Mouse (Mus musculus): ENCODE measurements at regions not wholly inside any gene's neighbourhood (a gene's known extent, or its start where the extent isn't known, plus 50 kb on each side); places are given as distances from the start of the nearest gene placed in this dataset.
"Not testable (repeated sequence)": the region's sequence is repeated elsewhere in the genome, so short reads cannot be mapped to it uniquely, and the experiment has no call there.

GRCm38 (mm10) chr12:33496306-33496705, 66.9 kb downstream of the Twistnb start:
- H3K9ac ChIP-seq: no peak overlapping the region
- no peaks in the 10 kb centered on the region for H3K9me3 ChIP-seq
- H3K36me3 ChIP-seq: no peaks in the 10 kb centered on the region
- H3K27ac ChIP-seq: no peak overlapping the region
- no peaks in the 10 kb centered on the region for H3K27me3 ChIP-seq (replicated peaks)
- H3K4me1 ChIP-seq: no peaks in the 10 kb centered on the region
- H3K4me2 ChIP-seq (replicated peaks): no peak overlapping the region
- ATAC-seq (ENCODE audit: low FRiP score, low read depth): no peak
- WGBS: 93% methylated on average over 9 of the region's 9 CpGs
- no peak overlapping the region for H3K4me3 ChIP-seq

GRCm38 (mm10) chr12:33497319-33497892, 68.0 kb downstream of the Twistnb start:
- no peak for ATAC-seq (ENCODE audit: low FRiP score, low read depth)
- Histone ChIP-seq H3K4me1 (no peaks in the 10 kb centered on the region), H3K4me3 (no peak overlapping the region), H3K4me2 (replicated peaks) (no peak overlapping the region), H3K36me3 (no peaks in the 10 kb centered on the region), H3K27me3 (replicated peaks) (no peaks in the 10 kb centered on the region), H3K9me3 (no peaks in the 10 kb centered on the region), H3K9ac (no peak overlapping the region), H3K27ac (no peak overlapping the region)
- 65% methylated on average over 11 of the region's 11 CpGs for WGBS

GRCm38 (mm10) chr12:33541566-33541965, 112.1 kb downstream of the Twistnb start:
- Histone ChIP-seq H3K9me3 (no peaks in the 10 kb centered on the region), H3K4me3 (no peak overlapping the region), H3K4me1 (no peaks in the 10 kb centered on the region), H3K36me3 (no peaks in the 10 kb centered on the region), H3K27me3 (replicated peaks) (no peaks in the 10 kb centered on the region), H3K27ac (no peak overlapping the region), H3K4me2 (replicated peaks) (no peak overlapping the region), H3K9ac (no peak overlapping the region)
- ATAC-seq (ENCODE audit: low FRiP score, low read depth): no peak
- 92% methylated on average over 7 of the region's 7 CpGs for WGBS

- not testable (repeated sequence) for H3K4me2 ChIP-seq (replicated peaks); H3K36me3 ChIP-seq; H3K27me3 ChIP-seq (replicated peaks); H3K4me1 ChIP-seq; ATAC-seq (ENCODE audit: low FRiP score, low read depth); H3K27ac ChIP-seq; H3K9me3 ChIP-seq; H3K9ac ChIP-seq; H3K4me3 ChIP-seq
- WGBS: 52% methylated on average over 7 of the region's 7 CpGs
Observed at GRCm38 (mm10) chr12:33551660-33552059, 122.2 kb downstream of the Twistnb start.

GRCm38 (mm10) chr12:33552231-33552630, 122.8 kb downstream of the Twistnb start:
- no peak overlapping the region for H3K27ac ChIP-seq
- H3K9me3 ChIP-seq: no peaks in the 10 kb centered on the region
- H3K4me1 ChIP-seq: no peaks in the 10 kb centered on the region
- H3K4me3 ChIP-seq: no peak overlapping the region
- no peak for ATAC-seq (ENCODE audit: low FRiP score, low read depth)
- 94% methylated on average over 3 of the region's 3 CpGs for WGBS
- H3K27me3 ChIP-seq (replicated peaks): no peaks in the 10 kb centered on the region
- no peaks in the 10 kb centered on the region for H3K36me3 ChIP-seq
- H3K4me2 ChIP-seq (replicated peaks): no peak overlapping the region
- H3K9ac ChIP-seq: no peak overlapping the region

- Histone ChIP-seq H3K27ac (no peak overlapping the region), H3K36me3 (no peaks in the 10 kb centered on the region), H3K4me3 (no peak overlapping the region), H3K4me2 (replicated peaks) (no peak overlapping the region), H3K4me1 (no peaks in the 10 kb centered on the region), H3K27me3 (replicated peaks) (no peaks in the 10 kb centered on the region), H3K9ac (no peak overlapping the region), H3K9me3 (no peaks in the 10 kb centered on the region)
- ATAC-seq (ENCODE audit: low FRiP score, low read depth): no peak
- WGBS: 95% methylated on average over 5 of the region's 5 CpGs
Observed at GRCm38 (mm10) chr12:33552651-33553050, 123.2 kb downstream of the Twistnb start.

GRCm38 (mm10) chr12:33553731-33554130, 124.3 kb downstream of the Twistnb start:
- H3K4me1 ChIP-seq: no peaks in the 10 kb centered on the region
- no peak overlapping the region for H3K27ac ChIP-seq
- no peak overlapping the region for H3K4me3 ChIP-seq
- H3K9me3 ChIP-seq: no peaks in the 10 kb centered on the region
- H3K9ac ChIP-seq: no peak overlapping the region
- H3K36me3 ChIP-seq: no peaks in the 10 kb centered on the region
- no peak overlapping the region for H3K4me2 ChIP-seq (replicated peaks)
- no peaks in the 10 kb centered on the region for H3K27me3 ChIP-seq (replicated peaks)
- 15% methylated on average over 4 of the region's 4 CpGs for WGBS
- ATAC-seq (ENCODE audit: low FRiP score, low read depth): no peak

GRCm38 (mm10) chr12:33561141-33561540, 131.7 kb downstream of the Twistnb start:
- H3K4me1 ChIP-seq: no peaks in the 10 kb centered on the region
- no peak overlapping the region for H3K4me2 ChIP-seq (replicated peaks)
- no peaks in the 10 kb centered on the region for H3K9me3 ChIP-seq
- H3K4me3 ChIP-seq: no peak overlapping the region
- 70% methylated on average over 7 of the region's 7 CpGs for WGBS
- H3K9ac ChIP-seq: no peak overlapping the region
- H3K36me3 ChIP-seq: no peaks in the 10 kb centered on the region
- no peak overlapping the region for H3K27ac ChIP-seq
- ATAC-seq (ENCODE audit: low FRiP score, low read depth): no peak
- H3K27me3 ChIP-seq (replicated peaks): no peaks in the 10 kb centered on the region

GRCm38 (mm10) chr12:33577877-33578428, 148.5 kb downstream of the Twistnb start:
- H3K4me3 ChIP-seq: no peak overlapping the region
- WGBS: 78% methylated on average over 6 of the region's 6 CpGs
- ATAC-seq (ENCODE audit: low FRiP score, low read depth): no peak
- H3K9me3 ChIP-seq: no peaks in the 10 kb centered on the region
- no peak overlapping the region for H3K9ac ChIP-seq
- H3K27ac ChIP-seq: no peak overlapping the region
- no peaks in the 10 kb centered on the region for H3K4me1 ChIP-seq
- H3K27me3 ChIP-seq (replicated peaks): no peaks in the 10 kb centered on the region
- no peak overlapping the region for H3K4me2 ChIP-seq (replicated peaks)
- no peaks in the 10 kb centered on the region for H3K36me3 ChIP-seq

GRCm38 (mm10) chr12:33580809-33581208, 151.4 kb downstream of the Twistnb start:
- WGBS: 81% methylated on average over 2 of the region's 2 CpGs
- ATAC-seq (ENCODE audit: low FRiP score, low read depth): no peak
- Histone ChIP-seq H3K27ac (no peak overlapping the region), H3K4me1 (no peaks in the 10 kb centered on the region), H3K4me2 (replicated peaks) (no peak overlapping the region), H3K9ac (no peak overlapping the region), H3K27me3 (replicated peaks) (no peaks in the 10 kb centered on the region), H3K36me3 (no peaks in the 10 kb centered on the region), H3K9me3 (no peaks in the 10 kb centered on the region), H3K4me3 (no peak overlapping the region)

GRCm38 (mm10) chr12:33591031-33591430, 161.6 kb downstream of the Twistnb start:
- no peak overlapping the region for H3K27ac ChIP-seq
- no peaks in the 10 kb centered on the region for H3K9me3 ChIP-seq
- H3K36me3 ChIP-seq: no peaks in the 10 kb centered on the region
- peaks cover 3% of the 10 kb centered on the region; the same call in 1 of the 2 replicates for H3K4me1 ChIP-seq
- H3K9ac ChIP-seq: no peak overlapping the region
- H3K27me3 ChIP-seq (replicated peaks): no peaks in the 10 kb centered on the region
- no peak for ATAC-seq (ENCODE audit: low FRiP score, low read depth)
- WGBS: 86% methylated on average over 5 of the region's 5 CpGs
- no peak overlapping the region for H3K4me2 ChIP-seq (replicated peaks)
- H3K4me3 ChIP-seq: no peak overlapping the region

- H3K4me2 ChIP-seq (replicated peaks): peak overlapping the region; percentile 27
- no peaks in the 10 kb centered on the region for H3K36me3 ChIP-seq
- H3K9ac ChIP-seq: no peak overlapping the region
- H3K27me3 ChIP-seq (replicated peaks): no peaks in the 10 kb centered on the region
- WGBS: 23% methylated on average over 6 of the region's 6 CpGs
- H3K27ac ChIP-seq: no peak overlapping the region
- no peaks in the 10 kb centered on the region for H3K9me3 ChIP-seq
- 0 out of 2 replicates have a peak, but pooled peaks have one; percentile 37 for ATAC-seq (ENCODE audit: low FRiP score, low read depth)
- H3K4me1 ChIP-seq: peaks cover 3% of the 10 kb centered on the region; the same call in 1 of the 2 replicates
- no peak overlapping the region for H3K4me3 ChIP-seq
Observed at GRCm38 (mm10) chr12:33592431-33592911, 163.0 kb downstream of the Twistnb start.

GRCm38 (mm10) chr12:33592938-33593337, 163.5 kb downstream of the Twistnb start:
- H3K27me3 ChIP-seq (replicated peaks): no peaks in the 10 kb centered on the region
- no peaks in the 10 kb centered on the region for H3K9me3 ChIP-seq
- no peak for ATAC-seq (ENCODE audit: low FRiP score, low read depth)
- H3K4me3 ChIP-seq: no peak overlapping the region
- H3K9ac ChIP-seq: no peak overlapping the region
- H3K36me3 ChIP-seq: no peaks in the 10 kb centered on the region
- peaks cover 3% of the 10 kb centered on the region; the same call in 1 of the 2 replicates for H3K4me1 ChIP-seq
- no peak overlapping the region for H3K27ac ChIP-seq
- WGBS: 54% methylated on average over 17 of the region's 17 CpGs
- H3K4me2 ChIP-seq (replicated peaks): peak overlapping the region; percentile 27
